Mouse (Mus musculus): ENCODE data around the gene 4930563M21Rik. TPM values are rescaled to one million over a fixed set of nuclear protein-coding genes. Genes with fewer than 3 reads are reported as not detected.

Gene 4930563M21Rik
- polyA plus RNA-seq, 1 experiment from 2014 or later = not detected

DNA sequence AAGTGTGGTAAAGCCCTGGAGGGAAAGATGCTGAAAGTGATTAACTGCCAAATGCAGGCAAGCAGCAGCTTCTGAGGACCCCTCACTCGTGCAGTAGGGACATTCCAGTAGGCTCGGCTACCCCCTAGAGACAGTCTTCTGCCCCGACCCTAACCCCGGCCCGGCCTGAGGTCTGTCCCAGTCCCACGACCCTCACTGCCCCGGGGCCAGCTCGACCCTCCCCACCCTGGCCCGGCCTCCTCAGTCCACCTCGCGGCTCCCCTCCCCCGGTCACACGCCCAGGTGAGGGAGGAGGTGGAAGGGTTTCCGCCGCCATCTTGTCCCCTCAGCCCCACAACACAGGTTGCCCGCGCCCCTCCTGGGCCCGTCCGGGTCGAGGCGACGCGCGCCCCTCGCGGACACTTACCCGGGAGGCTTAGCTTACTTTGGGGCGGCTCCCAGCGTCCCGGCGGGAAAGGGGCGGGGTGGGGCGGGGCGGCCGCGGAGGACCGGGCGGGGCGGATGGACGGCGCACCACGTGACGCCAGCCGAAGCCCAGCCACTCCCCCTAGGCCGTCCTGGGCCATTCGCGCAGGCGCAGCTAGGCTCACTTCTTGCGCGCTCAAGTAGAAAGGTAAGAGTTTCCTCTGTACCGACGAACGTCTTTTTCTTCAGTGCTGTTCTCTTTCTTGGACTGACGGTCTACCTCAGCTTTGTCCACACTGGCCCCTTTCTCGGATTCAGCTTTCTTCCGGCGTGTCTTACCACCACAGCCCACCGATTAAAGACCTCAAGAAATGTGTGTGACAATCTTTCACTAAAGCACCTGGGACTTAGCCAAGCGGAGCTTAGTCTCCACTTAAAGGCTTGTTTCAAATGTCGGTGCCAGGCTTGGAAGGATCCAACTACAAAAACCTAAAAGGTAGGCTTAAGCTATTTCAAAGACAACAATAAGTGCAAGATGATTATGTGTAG lies 72.4 kb downstream of the 4930563M21Rik start, which contains the start of gene Scaper:
Scaper (minus strand) TSS at position 456 of the 954 bp plus-strand sequence.
- no peaks in the 10 kb centered on the region for H3K36me3 ChIP-seq
- peaks cover 12% of the 10 kb centered on the region for H3K4me1 ChIP-seq
- WGBS = under 1% methylated on average over 57 of the region's 60 CpGs
- peak within 1 kb of the TSS; percentile 83 for H3K9ac ChIP-seq
- H3K9me3 ChIP-seq = no peaks in the 10 kb centered on the region
- no peaks in the 10 kb centered on the region for H3K27me3 ChIP-seq
- ATAC-seq (ENCODE audit: borderline replicate concordance, extremely low read depth, low FRiP score, low TSS enrichment) = peak; percentile 98
- H3K4me3 ChIP-seq = peak within 1 kb of the TSS; percentile 78
- peak within 1 kb of the TSS; percentile 73 for H3K4me2 ChIP-seq
- H3K27ac ChIP-seq = peak within 1 kb of the TSS; percentile 81

- Histone ChIP-seq H3K4me2 (peak overlapping the region; percentile 73), H3K36me3 (no peaks in the 10 kb centered on the region), H3K9ac (peak overlapping the region; percentile 83), H3K4me3 (peak overlapping the region; percentile 78), H3K4me1 (peaks cover 12% of the 10 kb centered on the region), H3K27me3 (no peaks in the 10 kb centered on the region), H3K9me3 (no peaks in the 10 kb centered on the region), H3K27ac (0 out of 2 replicates have a peak overlapping the region, but pooled peaks have one; percentile 81)
- 31% methylated on average over 5 of the region's 5 CpGs for WGBS
- ATAC-seq (ENCODE audit: borderline replicate concordance, extremely low read depth, low FRiP score, low TSS enrichment) = no peak
Observed at GRCm38 (mm10) chr9:55937224-55937663, 73.1 kb downstream of the 4930563M21Rik start.

DNA sequence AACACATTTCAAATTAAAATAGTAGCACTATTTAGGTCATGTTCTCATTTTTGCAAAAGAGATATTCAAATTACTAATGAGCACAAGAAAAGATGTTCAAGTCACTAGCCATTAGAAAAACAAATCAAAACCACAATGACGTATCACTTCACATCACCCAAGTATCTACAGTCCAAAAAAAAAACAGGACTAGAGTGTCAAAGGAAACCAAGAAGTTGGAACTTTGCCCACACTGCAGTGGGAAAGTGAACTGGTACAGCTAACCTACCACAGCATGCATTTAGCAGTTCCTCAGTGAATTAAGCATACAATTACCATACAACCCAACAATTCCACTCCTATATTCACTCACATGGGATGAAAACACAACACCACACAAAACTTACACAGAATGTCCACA lies 77.9 kb downstream of the 4930563M21Rik start:
- ATAC-seq (ENCODE audit: borderline replicate concordance, extremely low read depth, low FRiP score, low TSS enrichment) = no peak
- 59% methylated on average over 1 of the region's 1 CpGs for WGBS
- Histone ChIP-seq H3K36me3 (no peaks in the 10 kb centered on the region), H3K4me1 (peaks cover 5% of the 10 kb centered on the region; the same call in 1 of the 2 replicates), H3K4me2 (no peak overlapping the region), H3K9ac (no peak overlapping the region), H3K4me3 (no peak overlapping the region), H3K9me3 (no peaks in the 10 kb centered on the region), H3K27me3 (no peaks in the 10 kb centered on the region), H3K27ac (no peak overlapping the region)

- H3K27ac ChIP-seq = no peak overlapping the region
- no peak overlapping the region for H3K9ac ChIP-seq
- 52% methylated on average over 3 of the region's 3 CpGs for WGBS
- no peaks in the 10 kb centered on the region for H3K4me1 ChIP-seq
- no peaks in the 10 kb centered on the region for H3K36me3 ChIP-seq
- H3K9me3 ChIP-seq = no peaks in the 10 kb centered on the region
- H3K4me2 ChIP-seq = no peak overlapping the region
- no peak overlapping the region for H3K4me3 ChIP-seq
- ATAC-seq (ENCODE audit: borderline replicate concordance, extremely low read depth, low FRiP score, low TSS enrichment) = no peak
- no peaks in the 10 kb centered on the region for H3K27me3 ChIP-seq
Observed at GRCm38 (mm10) chr9:55918579-55918978, 91.8 kb downstream of the 4930563M21Rik start.

- Histone ChIP-seq H3K27ac (no peak overlapping the region), H3K9ac (no peak overlapping the region), H3K9me3 (no peaks in the 10 kb centered on the region), H3K4me1 (no peaks in the 10 kb centered on the region), H3K4me2 (no peak overlapping the region), H3K27me3 (no peaks in the 10 kb centered on the region), H3K36me3 (no peaks in the 10 kb centered on the region), H3K4me3 (no peak overlapping the region)
- ATAC-seq (ENCODE audit: borderline replicate concordance, extremely low read depth, low FRiP score, low TSS enrichment) = no peak
Observed at GRCm38 (mm10) chr9:55916751-55917150, 93.6 kb downstream of the 4930563M21Rik start.

Other genes with a start within 250 kb of the 4930563M21Rik start
- 6.7 and 7.7 TPM in 2 replicates for gene Scaper, start 72.4 kb downstream of the 4930563M21Rik start, polyA plus RNA-seq (2015; fragmentation: Nextera tagmentation; extraction: Ambion mirVana)
- gene Rcn2, start 31.3 kb upstream of the 4930563M21Rik start, polyA plus RNA-seq (2015; fragmentation: Nextera tagmentation; extraction: Ambion mirVana) = 251 and 256 TPM in 2 replicates
- 1.6 and 2.9 TPM in 2 replicates for gene Pstpip1, start 79.4 kb upstream of the 4930563M21Rik start, polyA plus RNA-seq (2015; fragmentation: Nextera tagmentation; extraction: Ambion mirVana)
- gene Tspan3, start 154.9 kb upstream of the 4930563M21Rik start, polyA plus RNA-seq (2015; fragmentation: Nextera tagmentation; extraction: Ambion mirVana) = 468 TPM in 2 replicates

All from lung, embryonic 15.5 days (tissue).